Mouse (Mus musculus): Measurements from ENCODE around the gene Scrn2. TPM values are rescaled to one million over a fixed set of nuclear protein-coding genes. Genes with fewer than 3 reads are reported as not detected.
A peak's percentile ranks its signal among the peaks of the same experiment; 100 is the strongest.

Scrn2 gene
- 20.3 and 20.7 TPM in 2 replicates for polyA plus RNA-seq (2015; fragmentation: Nextera tagmentation; extraction: Ambion mirVana)

DNA sequence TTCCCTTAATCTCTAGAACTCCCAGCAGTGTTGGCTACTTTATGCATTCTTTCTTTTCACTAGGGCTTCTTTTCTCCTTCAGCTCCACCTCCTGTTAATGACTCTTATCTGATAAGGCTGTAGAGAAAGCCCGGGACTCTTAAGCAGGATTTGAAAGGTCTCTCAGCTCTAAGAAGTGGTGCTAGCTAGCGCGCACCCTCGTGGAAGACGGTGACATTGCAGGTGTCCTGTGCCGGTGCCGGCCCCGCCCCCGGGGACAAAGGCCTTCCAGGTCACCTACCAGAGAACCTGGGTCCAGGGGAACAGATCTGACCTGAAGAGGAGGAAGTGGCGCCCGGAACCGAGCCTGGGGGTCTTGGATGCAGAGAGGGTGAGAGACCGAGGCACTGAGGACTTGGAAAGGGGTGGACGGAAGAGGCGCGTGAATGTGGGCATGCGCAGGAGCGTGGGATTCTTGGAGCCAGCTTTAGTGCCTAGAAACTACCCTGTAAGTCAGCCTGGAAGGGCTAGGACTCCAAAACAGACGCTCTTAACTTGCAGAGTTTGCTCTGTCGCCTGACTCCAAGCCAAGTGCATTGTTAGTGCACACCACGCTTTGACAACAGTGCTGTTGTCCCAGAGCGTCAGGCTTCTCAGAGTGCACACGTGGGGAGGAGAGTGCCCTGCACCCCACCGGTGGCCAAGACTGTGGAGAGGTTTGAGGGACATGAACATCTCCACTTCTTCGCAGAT, at the start of gene Scrn2:
Gene Scrn2 (plus strand): TSS at position 253 of the 732 bp plus-strand sequence.
- WGBS: under 1% methylated on average over 25 of the region's 25 CpGs

DNA sequence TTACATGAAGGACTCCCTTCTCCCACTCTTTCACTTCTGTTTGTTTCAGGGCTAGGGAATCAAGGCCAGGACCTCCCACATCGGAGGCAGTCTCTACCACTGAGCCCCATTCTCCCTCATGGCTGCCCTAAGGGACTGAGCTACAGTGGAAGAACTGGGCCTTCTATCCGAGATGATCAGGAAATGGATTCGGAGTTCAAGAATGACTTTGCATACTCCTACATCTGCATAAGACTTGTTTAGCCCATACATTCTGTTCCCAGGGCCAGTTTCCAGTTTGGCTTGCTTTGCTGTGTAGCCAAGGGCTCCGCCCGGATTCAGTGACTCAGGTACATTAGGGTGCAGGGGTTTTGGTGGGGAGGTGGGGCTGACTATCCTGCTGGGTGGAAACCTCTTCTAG, 49.7 kb upstream of the Scrn2 start:
- 72% methylated on average over 5 of the region's 5 CpGs for WGBS
- Histone ChIP-seq H3K27ac (ENCODE audit: low read length) (peak overlapping the region; percentile 93), H3K36me3 (ENCODE audit: control insufficient read depth, insufficient read depth, low read length) (no peaks in the 10 kb centered on the region), H3K4me3 (replicated peaks; ENCODE audit: low read length) (no peak overlapping the region), H3K4me1 (ENCODE audit: control insufficient read depth, insufficient read depth, low read length) (peaks cover 19% of the 10 kb centered on the region), H3K4me2 (ENCODE audit: low read depth, low read length) (no peak overlapping the region), H3K27me3 (ENCODE audit: control insufficient read depth, insufficient read depth, low read length) (no peaks in the 10 kb centered on the region), H3K9me3 (replicated peaks; ENCODE audit: control insufficient read depth, low read length) (no peaks in the 10 kb centered on the region), H3K9ac (ENCODE audit: low read length) (0 out of 2 replicates have a peak overlapping the region, but pooled peaks have one; percentile 51)
- no peak for ATAC-seq (ENCODE audit: insufficient read depth, low FRiP score)

More for the DNA sequence above, at the start of gene Scrn2:
- peaks cover 13% of the 10 kb centered on the region for H3K4me1 ChIP-seq (ENCODE audit: control insufficient read depth, insufficient read depth, low read length)
- peak within 1 kb of the TSS; percentile 61 for H3K4me3 ChIP-seq (replicated peaks; ENCODE audit: low read length)
- H3K9me3 ChIP-seq (replicated peaks; ENCODE audit: control insufficient read depth, low read length): no peaks in the 10 kb centered on the region
- peak within 1 kb of the TSS; percentile 78 for H3K9ac ChIP-seq (ENCODE audit: low read length)
- H3K36me3 ChIP-seq (ENCODE audit: control insufficient read depth, insufficient read depth, low read length): no peaks in the 10 kb centered on the region
- H3K27ac ChIP-seq (ENCODE audit: low read length): peak within 1 kb of the TSS; percentile 65
- peak within 1 kb of the TSS; percentile 83 for H3K4me2 ChIP-seq (ENCODE audit: low read depth, low read length)
- H3K27me3 ChIP-seq (ENCODE audit: control insufficient read depth, insufficient read depth, low read length): no peaks in the 10 kb centered on the region
- ATAC-seq (ENCODE audit: insufficient read depth, low FRiP score): peak; percentile 76

DNA sequence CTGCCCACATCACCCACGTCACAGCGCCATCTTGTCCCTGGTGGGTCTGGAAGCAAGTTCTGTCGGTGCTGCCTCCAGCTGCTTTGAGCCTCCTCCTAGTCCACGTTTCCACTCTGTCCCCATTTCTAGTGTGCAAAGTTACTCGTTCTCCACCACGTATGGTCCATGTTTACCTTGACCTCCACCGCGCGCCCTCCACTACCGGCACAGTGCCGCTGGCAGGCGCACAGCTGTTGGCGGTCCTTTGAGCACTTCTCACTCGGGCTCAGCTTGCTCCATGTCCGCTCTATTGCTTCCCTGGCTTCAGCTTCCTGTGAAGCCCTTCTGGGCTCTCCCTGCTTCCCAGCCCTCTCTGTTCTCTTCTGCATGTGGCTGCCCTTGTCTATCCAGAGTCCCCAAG, 48.3 kb upstream of the Scrn2 start:
- Histone ChIP-seq H3K36me3 (ENCODE audit: control insufficient read depth, insufficient read depth, low read length) (no peaks in the 10 kb centered on the region), H3K27me3 (ENCODE audit: control insufficient read depth, insufficient read depth, low read length) (no peaks in the 10 kb centered on the region), H3K9me3 (replicated peaks; ENCODE audit: control insufficient read depth, low read length) (no peaks in the 10 kb centered on the region), H3K9ac (ENCODE audit: low read length) (peak overlapping the region; percentile 24; the same call in 1 of the 2 replicates), H3K4me1 (ENCODE audit: control insufficient read depth, insufficient read depth, low read length) (peaks cover 5% of the 10 kb centered on the region), H3K4me2 (ENCODE audit: low read depth, low read length) (no peak overlapping the region), H3K27ac (ENCODE audit: low read length) (no peak overlapping the region), H3K4me3 (replicated peaks; ENCODE audit: low read length) (no peak overlapping the region)
- 58% methylated on average over 15 of the region's 15 CpGs for WGBS
- no peak for ATAC-seq (ENCODE audit: insufficient read depth, low FRiP score)

DNA sequence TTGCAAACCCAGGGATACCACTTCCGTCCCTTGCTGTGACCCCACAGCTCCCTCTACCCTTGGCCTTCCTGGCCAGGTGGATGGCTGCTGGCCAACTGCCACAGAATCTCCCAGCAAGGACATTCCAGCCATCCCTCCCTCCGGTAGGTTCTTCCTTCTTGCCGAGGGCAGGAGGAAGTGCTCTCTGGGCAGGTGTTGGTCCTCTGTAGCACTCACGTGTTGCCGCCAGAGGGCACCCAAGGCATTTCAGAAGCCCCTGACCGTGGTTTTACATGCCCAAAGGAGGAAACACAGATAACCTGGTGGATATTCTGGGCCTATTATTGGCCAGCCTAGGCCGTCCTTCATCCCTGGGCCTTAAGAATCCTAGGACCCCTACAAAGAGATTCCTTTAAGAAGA, 47.4 kb upstream of the Scrn2 start:
- no peak overlapping the region for H3K4me3 ChIP-seq (replicated peaks; ENCODE audit: low read length)
- ATAC-seq (ENCODE audit: insufficient read depth, low FRiP score): no peak
- no peak overlapping the region for H3K27ac ChIP-seq (ENCODE audit: low read length)
- WGBS: 3% methylated on average over 7 of the region's 7 CpGs
- H3K4me1 ChIP-seq (ENCODE audit: control insufficient read depth, insufficient read depth, low read length): peaks cover 4% of the 10 kb centered on the region
- H3K9ac ChIP-seq (ENCODE audit: low read length): no peak overlapping the region
- no peaks in the 10 kb centered on the region; the same call in none of the 2 replicates for H3K27me3 ChIP-seq (ENCODE audit: control insufficient read depth, insufficient read depth, low read length)
- H3K36me3 ChIP-seq (ENCODE audit: control insufficient read depth, insufficient read depth, low read length): no peaks in the 10 kb centered on the region
- no peaks in the 10 kb centered on the region for H3K9me3 ChIP-seq (replicated peaks; ENCODE audit: control insufficient read depth, low read length)
- H3K4me2 ChIP-seq (ENCODE audit: low read depth, low read length): no peak overlapping the region; the same call in 1 of the 2 replicates

DNA sequence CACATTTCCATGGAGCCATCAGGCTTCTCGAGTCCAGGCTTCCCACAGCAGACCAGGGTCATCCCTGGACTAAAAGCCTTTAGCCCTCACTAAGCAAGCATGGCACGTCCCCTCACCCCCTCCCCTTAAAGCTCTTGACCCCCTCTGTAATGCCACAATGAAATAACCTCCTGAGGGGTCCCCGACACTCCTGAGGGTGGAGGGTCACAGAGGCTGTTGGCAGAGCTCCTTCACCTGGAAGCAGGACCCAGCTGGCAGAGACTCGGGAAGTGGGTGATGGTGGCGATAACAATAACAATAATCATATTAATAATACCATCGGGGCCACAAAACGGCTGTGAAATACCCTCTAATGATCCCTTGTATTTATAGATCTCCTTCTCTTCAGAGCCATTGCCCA, 46.9 kb upstream of the Scrn2 start, which contains the start of gene Sp2:
Gene Sp2 (minus strand): TSS at position 101 of the 400 bp plus-strand sequence.
- no peak for ATAC-seq (ENCODE audit: insufficient read depth, low FRiP score)
- 73% methylated on average over 7 of the region's 7 CpGs for WGBS
- no peak within 1 kb of the TSS; the same call in 1 of the 2 replicates for H3K4me2 ChIP-seq (ENCODE audit: low read depth, low read length)

DNA sequence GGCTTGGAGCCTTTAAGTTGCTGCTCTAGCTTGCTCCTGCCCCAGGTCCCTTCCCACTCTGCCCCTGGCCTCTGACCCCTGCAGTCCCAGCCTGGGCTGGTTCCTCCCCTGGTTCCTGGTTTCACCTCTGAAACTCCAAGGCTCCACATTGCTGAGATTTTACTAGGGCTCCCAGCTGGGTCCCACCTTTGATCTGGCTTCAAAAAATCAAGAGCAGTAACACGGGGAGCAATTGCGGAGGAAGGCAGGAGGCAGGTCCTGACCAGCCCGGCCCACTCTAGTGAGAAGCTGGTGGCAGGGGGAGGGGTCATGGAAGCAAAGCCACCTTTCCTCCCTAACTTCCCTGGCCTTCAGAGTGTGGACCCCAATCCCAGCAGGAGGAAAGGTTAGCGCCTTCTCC, 44.8 kb upstream of the Scrn2 start:
- H3K4me1 ChIP-seq (ENCODE audit: control insufficient read depth, insufficient read depth, low read length): peaks cover 9% of the 10 kb centered on the region; the same call in 1 of the 2 replicates
- no peak overlapping the region for H3K9ac ChIP-seq (ENCODE audit: low read length)
- H3K36me3 ChIP-seq (ENCODE audit: control insufficient read depth, insufficient read depth, low read length): no peaks in the 10 kb centered on the region
- ATAC-seq (ENCODE audit: insufficient read depth, low FRiP score): no peak
- H3K4me2 ChIP-seq (ENCODE audit: low read depth, low read length): no peak overlapping the region
- no peak overlapping the region for H3K27ac ChIP-seq (ENCODE audit: low read length)
- H3K4me3 ChIP-seq (replicated peaks; ENCODE audit: low read length): no peak overlapping the region
- 25% methylated on average over 4 of the region's 4 CpGs for WGBS
- H3K9me3 ChIP-seq (replicated peaks; ENCODE audit: control insufficient read depth, low read length): no peaks in the 10 kb centered on the region
- no peaks in the 10 kb centered on the region; the same call in none of the 2 replicates for H3K27me3 ChIP-seq (ENCODE audit: control insufficient read depth, insufficient read depth, low read length)

More for the DNA sequence above, 46.9 kb upstream of the Scrn2 start, which contains the start of gene Sp2:
- H3K27ac ChIP-seq (ENCODE audit: low read length): no peak within 1 kb of the TSS
- no peaks in the 10 kb centered on the region for H3K36me3 ChIP-seq (ENCODE audit: control insufficient read depth, insufficient read depth, low read length)
- H3K4me1 ChIP-seq (ENCODE audit: control insufficient read depth, insufficient read depth, low read length): peaks cover 6% of the 10 kb centered on the region
- H3K4me3 ChIP-seq (replicated peaks; ENCODE audit: low read length): no peak within 1 kb of the TSS
- H3K27me3 ChIP-seq (ENCODE audit: control insufficient read depth, insufficient read depth, low read length): no peaks in the 10 kb centered on the region; the same call in none of the 2 replicates
- H3K9ac ChIP-seq (ENCODE audit: low read length): no peak within 1 kb of the TSS
- no peaks in the 10 kb centered on the region for H3K9me3 ChIP-seq (replicated peaks; ENCODE audit: control insufficient read depth, low read length)

DNA sequence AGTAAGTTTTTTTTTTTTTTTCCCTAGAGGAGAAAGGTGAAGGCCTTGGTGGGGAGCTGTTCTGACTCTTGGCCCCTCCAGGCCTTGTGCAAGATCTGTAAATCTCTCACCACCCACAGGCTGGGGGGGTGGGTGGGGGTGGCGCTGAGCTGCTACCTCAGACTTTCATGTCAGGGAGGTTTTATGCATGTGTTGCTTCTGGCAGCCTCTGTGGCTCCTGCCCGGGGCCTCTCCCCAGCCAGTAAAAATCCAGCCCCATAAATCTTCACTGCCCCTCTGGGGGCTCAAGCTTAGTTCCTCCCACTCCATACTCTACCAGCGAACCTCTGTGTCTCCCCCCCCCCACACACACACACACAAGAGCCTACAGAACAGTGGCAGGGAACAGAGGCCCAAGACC, 43.3 kb upstream of the Scrn2 start:
- no peak overlapping the region for H3K4me2 ChIP-seq (ENCODE audit: low read depth, low read length)
- H3K9me3 ChIP-seq (replicated peaks; ENCODE audit: control insufficient read depth, low read length): no peaks in the 10 kb centered on the region
- H3K27ac ChIP-seq (ENCODE audit: low read length): no peak overlapping the region
- peaks cover 9% of the 10 kb centered on the region; the same call in 1 of the 2 replicates for H3K4me1 ChIP-seq (ENCODE audit: control insufficient read depth, insufficient read depth, low read length)
- H3K36me3 ChIP-seq (ENCODE audit: control insufficient read depth, insufficient read depth, low read length): no peaks in the 10 kb centered on the region
- ATAC-seq (ENCODE audit: insufficient read depth, low FRiP score): no peak
- WGBS: 34% methylated on average over 3 of the region's 3 CpGs
- no peak overlapping the region for H3K4me3 ChIP-seq (replicated peaks; ENCODE audit: low read length)
- H3K9ac ChIP-seq (ENCODE audit: low read length): no peak overlapping the region
- no peaks in the 10 kb centered on the region; the same call in none of the 2 replicates for H3K27me3 ChIP-seq (ENCODE audit: control insufficient read depth, insufficient read depth, low read length)

DNA sequence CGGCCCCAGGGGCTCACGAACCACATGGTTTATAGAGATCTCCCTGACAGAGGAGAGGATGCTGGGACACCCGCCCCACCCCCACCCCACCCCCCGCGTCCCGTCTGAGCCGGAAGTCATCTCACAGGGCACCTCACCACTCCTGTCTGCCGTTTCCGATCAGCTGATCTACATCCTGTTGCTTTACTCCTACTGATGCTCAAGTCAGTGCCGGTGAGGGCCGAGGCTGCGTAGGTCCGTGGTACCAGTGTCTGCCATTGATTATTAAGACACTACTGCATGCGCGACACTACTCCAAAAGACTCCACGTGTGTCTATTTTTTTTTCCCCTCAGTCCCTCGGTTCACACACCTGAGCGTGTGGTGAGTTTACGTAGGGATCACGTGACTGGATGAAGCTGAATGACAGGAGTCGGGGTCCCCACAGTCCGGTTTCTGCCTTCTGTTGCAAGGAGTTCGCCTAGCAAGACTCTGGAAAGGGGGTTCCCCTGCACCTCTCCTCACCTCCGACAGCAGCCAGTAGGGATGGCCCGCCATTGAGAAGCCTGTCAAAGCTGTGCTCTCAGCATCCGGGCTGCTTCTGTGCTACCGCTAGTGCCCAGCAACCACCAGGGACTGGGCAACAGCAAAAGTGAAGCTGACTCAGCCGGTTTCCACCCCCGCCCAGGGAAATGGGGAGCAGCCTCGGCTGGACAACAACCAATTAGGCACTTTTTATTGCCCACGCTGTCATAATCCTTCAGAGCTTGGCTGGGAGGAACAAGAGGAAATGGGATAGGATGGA, 41.7 kb upstream of the Scrn2 start:
- ATAC-seq (ENCODE audit: insufficient read depth, low FRiP score): 0 out of 2 replicates have a peak, but pooled peaks have one; percentile 15
- H3K4me2 ChIP-seq (ENCODE audit: low read depth, low read length): peak overlapping the region; percentile 45
- peak overlapping the region; percentile 12 for H3K4me3 ChIP-seq (replicated peaks; ENCODE audit: low read length)
- 6% methylated on average over 31 of the region's 31 CpGs for WGBS
- H3K9ac ChIP-seq (ENCODE audit: low read length): peak overlapping the region; percentile 21
- H3K27me3 ChIP-seq (ENCODE audit: control insufficient read depth, insufficient read depth, low read length): no peaks in the 10 kb centered on the region; the same call in none of the 2 replicates
- peaks cover 9% of the 10 kb centered on the region; the same call in 1 of the 2 replicates for H3K4me1 ChIP-seq (ENCODE audit: control insufficient read depth, insufficient read depth, low read length)
- no peak overlapping the region for H3K27ac ChIP-seq (ENCODE audit: low read length)
- H3K9me3 ChIP-seq (replicated peaks; ENCODE audit: control insufficient read depth, low read length): no peaks in the 10 kb centered on the region
- H3K36me3 ChIP-seq (ENCODE audit: control insufficient read depth, insufficient read depth, low read length): no peaks in the 10 kb centered on the region

All from stomach, embryonic 16.5 days (tissue).